Mouse (Mus musculus) cortical plate, adult 2 months (tissue): ENCODE data around the gene Cpn2.

Experiments
- CTCF ChIP-seq: fragments of 200-500 bp; IDR thresholded peaks from 2 replicates; pipeline ENCODE4 v1.5.1; 2011; ENCODE audit warnings: mild to moderate bottlenecking, control low read depth, low read length; ENCODE audit not compliant: insufficient read depth; ENCODE audit errors: extremely low read depth
- POLR2A ChIP-seq: fragments of 200-500 bp; IDR thresholded peaks from 2 replicates; pipeline ENCODE4 v1.6.1; 2011; ENCODE audit warnings: mild to moderate bottlenecking, low read length, control low read depth; ENCODE audit not compliant: insufficient read depth; ENCODE audit errors: extremely low read depth

DNA sequence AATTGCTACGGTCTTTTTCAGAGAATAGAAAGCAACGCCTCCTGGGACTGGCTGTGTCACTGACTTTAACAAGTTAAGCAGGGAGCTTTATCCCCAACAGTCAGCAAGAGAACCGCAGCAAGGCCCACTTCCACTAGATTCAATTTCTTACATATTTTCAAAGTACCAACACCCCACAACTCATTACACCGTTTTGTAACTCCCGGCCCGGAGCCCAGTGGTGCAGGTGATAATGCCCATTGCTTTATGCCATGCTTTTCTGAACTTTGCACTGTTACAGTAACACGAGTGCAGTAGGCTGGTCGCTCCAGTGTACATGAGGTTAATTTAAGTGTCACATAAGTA, 42.8 kb upstream of the Cpn2 start:
- TF ChIP-seq CTCF (no peak), POLR2A (no peak)
